ENCODE assay signal across 10 mouse cellular contexts in the genomic region with DNA sequence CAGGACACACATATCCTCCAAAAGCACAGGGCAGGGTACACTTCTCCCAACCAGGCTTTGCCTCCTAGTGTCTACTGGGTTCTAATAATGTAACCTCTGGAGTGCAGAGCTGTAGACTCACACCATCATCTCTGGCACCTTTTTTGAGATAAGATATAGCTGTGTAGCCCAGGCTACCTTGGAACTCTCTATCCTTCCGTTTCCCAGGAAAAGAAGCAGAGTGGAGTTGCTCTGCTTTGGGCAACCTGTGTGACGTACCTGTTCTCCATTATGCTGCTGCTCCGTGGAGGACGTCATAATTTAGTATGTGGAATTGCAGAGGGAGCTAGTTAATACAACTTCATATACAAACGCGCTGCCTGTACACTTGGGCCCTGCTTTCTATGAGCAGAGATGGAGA. TPM values are rescaled to one million over a fixed set of nuclear protein-coding genes. Genes with fewer than 3 reads are reported as not detected.
A peak's percentile ranks its signal among the peaks of the same experiment; 100 is the strongest.
DNase-seq lines count a peak whose midpoint lies in the region; ATAC-seq and TF ChIP-seq lines count a peak whose summit lies in the region.
"Had no signal": no experiment of that assay in that cellular context is flagged by ENCODE, and none has a peak within 500 bp of the region (broad histone marks: within the 10 kb centered on the region; RNA-seq: fewer than 3 reads in every experiment).

A gene (plus strand): TSS at position 301 of the 400 bp plus-strand sequence.

- intact Hi-C loops in heart, postnatal 10 days (cut with DNase I): no loop called here
- intact Hi-C loops in left cerebral cortex, postnatal 4 days (cut with DNase I): no loop called here

- no peak for TF ChIP-seq CTCF in testis, adult 2 months (IDR thresholded peaks at IDR 0.05; ENCODE audit: control insufficient read depth, insufficient read depth, insufficient replicate concordance, low read depth, low read length)

- peaks cover 57% of the 10 kb centered on the region for H3K27me3 ChIP-seq in heart, embryonic 11.5 days (ENCODE audit: control insufficient read depth, insufficient read depth, low read length)
- no peaks in the 10 kb centered on the region for H3K27me3 ChIP-seq in testis, adult 2 months (ENCODE audit: control insufficient read depth, insufficient read depth, low read length)
- H3K27me3 ChIP-seq in liver, embryonic 15.5 days: peaks cover 72% of the 10 kb centered on the region

- H3K9ac ChIP-seq in heart, embryonic 11.5 days (ENCODE audit: low read depth, low read length): peak within 1 kb of the TSS; percentile 49; the same call in 1 of the 2 replicates
- H3K9ac ChIP-seq in liver, embryonic 15.5 days: peak within 1 kb of the TSS; percentile 4; the same call in 1 of the 2 replicates

- no peak for TF ChIP-seq POLR2A in testis, adult 2 months (IDR thresholded peaks at IDR 0.05; ENCODE audit: control insufficient read depth, low read depth, low read length)

- no peak within 1 kb of the TSS for H3K27ac ChIP-seq in heart, embryonic 11.5 days (ENCODE audit: low read depth, low read length)
- peak within 1 kb of the TSS; percentile 83 for H3K27ac ChIP-seq in testis, adult 2 months (ENCODE audit: control insufficient read depth, insufficient read depth, low read depth, low read length)
- no peak within 1 kb of the TSS for H3K27ac ChIP-seq in liver, embryonic 15.5 days (replicated peaks)

- 23% methylated on average over 6 of the region's 6 CpGs for WGBS in heart, embryonic 11.5 days (ENCODE audit: insufficient replicate concordance)
- 33% methylated on average over 6 of the region's 6 CpGs for WGBS in liver, embryonic 15.5 days (ENCODE audit: insufficient replicate concordance)

- H3K9me3 ChIP-seq in heart, embryonic 11.5 days (replicated peaks; ENCODE audit: control insufficient read depth, low read length): no peaks in the 10 kb centered on the region
- no peaks in the 10 kb centered on the region for H3K9me3 ChIP-seq in liver, embryonic 15.5 days (replicated peaks)

- peaks cover 7% of the 10 kb centered on the region for H3K4me1 ChIP-seq in heart, embryonic 11.5 days (ENCODE audit: control insufficient read depth, insufficient read depth, low read length)
- H3K4me1 ChIP-seq in testis, adult 2 months (ENCODE audit: control insufficient read depth, insufficient read depth, low read length): peaks cover 27% of the 10 kb centered on the region
- peaks cover 11% of the 10 kb centered on the region; the same call in 1 of the 2 replicates for H3K4me1 ChIP-seq in liver, embryonic 15.5 days (replicated peaks)

- no peaks in the 10 kb centered on the region for H3K36me3 ChIP-seq in heart, embryonic 11.5 days (ENCODE audit: control insufficient read depth, insufficient read depth, low read length)
- no peaks in the 10 kb centered on the region for H3K36me3 ChIP-seq in testis, adult 2 months (ENCODE audit: control insufficient read depth, insufficient read depth, low read length)
- no peaks in the 10 kb centered on the region for H3K36me3 ChIP-seq in liver, embryonic 15.5 days (replicated peaks)

- H3K4me2 ChIP-seq in heart, embryonic 11.5 days: peak within 1 kb of the TSS; percentile 77
- peak within 1 kb of the TSS; percentile 56 for H3K4me2 ChIP-seq in liver, embryonic 15.5 days

- peak within 1 kb of the TSS; percentile 47 for H3K4me3 ChIP-seq in heart, embryonic 11.5 days (ENCODE audit: low read depth, low read length)
- peak within 1 kb of the TSS; percentile 88 for H3K4me3 ChIP-seq in testis, adult 2 months (ENCODE audit: control insufficient read depth, low read depth, low read length)
- peak within 1 kb of the TSS; percentile 23 for H3K4me3 ChIP-seq in liver, embryonic 15.5 days (replicated peaks)

- no peak for ATAC-seq in heart, embryonic 11.5 days (replicated peaks; ENCODE audit: insufficient number of reproducible peaks, low FRiP score, low TSS enrichment)
- no peak for ATAC-seq in liver, embryonic 15.5 days (ENCODE audit: insufficient read depth)

- no peak for DNase-seq in heart, postnatal 10 days
- no peak for DNase-seq in testis, postnatal 14 days (ENCODE audit: low spot score)
- no peak for DNase-seq in cerebellum, adult 8-10 months
- DNase-seq in kidney, postnatal 14 days: no peak
- DNase-seq in left cerebral cortex, postnatal 4 days: no peak

RNA-seq across cellular contexts. Expression of the gene that starts here (rescaled TPM):
- polyA plus RNA-seq in heart, embryonic 11.5 days (2014; fragmentation: Nextera tagmentation; extraction: Ambion mirVana): not detected in 2 replicates
- total RNA-seq in heart, postnatal 10 days (2021): not detected
- 90.8 and 94.2 TPM in 2 replicates for polyA plus RNA-seq in testis, adult 2 months (2012; rRNA removed)
- polyA plus RNA-seq in liver, embryonic 15.5 days (2015; fragmentation: Nextera tagmentation; extraction: Ambion mirVana): not detected in 2 replicates
- not detected for total RNA-seq in left cerebral cortex, postnatal 4 days (2021)
- total RNA-seq: layer of hippocampus, adult 18-20 months; neutrophil, adult 5-6 weeks had no signal

Comparison
In these comparisons a context has a peak if more than half of its experiments do, and no peak if none do; other contexts are left out.
1. RNA of the gene that starts here (polyA plus RNA-seq): 90.8 to 94.2 TPM in testis, adult 2 months; not detected in liver, embryonic 15.5 days and not detected in heart, embryonic 11.5 days; every median in the first group is over 10 times any median in the second.
2. H3K4me3 ChIP-seq: peak in every context shown above with its lines; median percentile 88 in testis, adult 2 months; 47 in heart, embryonic 11.5 days; 23 in liver, embryonic 15.5 days.